Mouse (Mus musculus): Measurements from ENCODE around the gene Stambpl1. TPM values are rescaled to one million over a fixed set of nuclear protein-coding genes. Genes with fewer than 3 reads are reported as not detected.

Stambpl1 gene
- total RNA-seq, 2 experiments from 2014 or later: 20.0 to 21.1 TPM

DNA sequence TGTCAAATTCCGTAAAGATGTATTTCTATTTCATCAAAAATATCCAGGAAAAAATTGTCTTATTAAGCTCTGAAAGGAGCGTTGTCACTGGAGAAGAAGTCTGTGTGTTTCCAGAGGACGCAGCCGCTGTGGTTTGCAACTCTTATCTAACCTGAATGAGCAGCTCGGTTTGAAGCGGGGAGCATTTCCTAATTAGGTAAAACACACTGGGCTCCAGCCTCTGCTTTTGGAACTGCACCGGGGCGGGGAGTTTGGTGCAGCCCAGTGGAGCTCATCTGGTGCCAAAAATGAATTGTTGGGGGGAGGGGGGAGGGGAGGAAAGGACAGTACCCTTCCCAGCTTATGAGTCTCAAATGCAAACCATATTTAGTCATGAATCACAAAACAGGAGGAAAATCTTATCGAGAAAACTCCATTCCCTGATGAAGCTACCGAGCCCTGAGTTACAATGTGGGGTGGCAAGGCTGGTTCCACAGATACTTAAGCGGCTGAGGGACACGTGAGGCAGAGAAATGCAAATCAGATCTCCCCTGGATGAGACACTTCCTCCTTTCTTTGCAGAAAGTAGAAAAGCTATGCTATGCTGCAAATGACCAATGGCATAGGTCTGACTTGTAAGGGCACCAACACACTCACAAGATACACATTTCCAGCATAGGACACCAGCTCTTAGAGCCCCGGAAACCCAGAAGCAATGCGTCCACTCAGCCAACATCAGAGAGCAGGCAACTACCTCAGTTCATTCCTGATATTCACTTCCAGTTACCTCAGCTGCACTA is 62.3 kb downstream of the Stambpl1 start:
- no peak overlapping the region for H3K27ac ChIP-seq
- TF ChIP-seq CTCF (conservative IDR thresholded peaks at IDR 0.05): no peak
- peak overlapping the region; percentile 9; the same call in 1 of the 2 replicates for H3K4me3 ChIP-seq

GRCm38 (mm10) chr19:34254880-34255681 is 63.1 kb downstream of the Stambpl1 start, which contains the start of gene Acta2:
Gene Acta2 (minus strand): TSS chr19:34255590.
- H3K27ac ChIP-seq: no peak within 1 kb of the TSS
- DNase-seq (ENCODE audit: low spot score in 2 of 2): no peak
- H3K4me3 ChIP-seq: no peak within 1 kb of the TSS
- TF ChIP-seq CTCF (conservative IDR thresholded peaks at IDR 0.05): no peak

More for the DNA sequence above, 62.3 kb downstream of the Stambpl1 start:
- no peak for DNase-seq (ENCODE audit: low spot score in 2 of 2)

GRCm38 (mm10) chr19:34256149-34256548 is 64.1 kb downstream of the Stambpl1 start:
- H3K27ac ChIP-seq: no peak overlapping the region
- no peak overlapping the region for H3K4me3 ChIP-seq
- no peak for TF ChIP-seq CTCF (conservative IDR thresholded peaks at IDR 0.05)
- no peak for DNase-seq (ENCODE audit: low spot score in 2 of 2)

GRCm38 (mm10) chr19:34256936-34257335 is 64.9 kb downstream of the Stambpl1 start:
- DNase-seq (ENCODE audit: low spot score in 2 of 2): no peak
- no peak overlapping the region for H3K4me3 ChIP-seq
- H3K27ac ChIP-seq: no peak overlapping the region
- TF ChIP-seq CTCF (conservative IDR thresholded peaks at IDR 0.05): no peak

DNA sequence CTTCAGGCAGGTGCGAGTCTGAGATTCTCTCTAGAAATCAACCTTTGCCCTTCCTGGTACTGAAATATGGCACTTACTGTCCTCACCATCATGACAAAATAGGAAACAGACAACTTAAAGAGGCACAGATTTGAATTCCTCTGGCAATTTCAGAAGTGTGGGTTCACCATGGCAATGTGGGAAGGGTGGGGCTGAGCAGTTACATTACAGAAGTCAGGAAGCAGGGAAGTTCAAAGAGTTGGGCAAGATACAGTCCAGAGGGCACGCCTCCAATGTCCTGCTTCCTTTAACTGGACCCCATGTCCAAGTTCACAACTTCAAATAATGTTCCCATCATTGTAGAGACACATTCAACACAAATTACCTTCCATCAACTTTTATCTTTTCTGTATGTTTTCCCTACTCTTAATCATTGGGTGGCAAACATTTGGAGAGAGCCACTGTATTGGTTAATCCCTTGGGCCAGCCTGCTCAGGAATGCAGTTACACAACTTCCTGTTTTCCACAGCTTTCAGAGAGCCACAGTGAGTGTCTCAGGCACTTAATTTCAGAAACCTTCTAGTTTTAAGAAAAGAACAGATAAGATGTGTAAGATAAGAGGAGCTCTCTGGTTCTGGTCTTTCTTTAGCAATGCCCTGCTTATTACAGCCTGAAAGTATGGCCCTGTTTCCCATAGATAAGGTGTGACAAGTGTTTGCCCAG is 70.4 kb downstream of the Stambpl1 start:
- Histone ChIP-seq H3K4me3 (no peak overlapping the region), H3K27ac (no peak overlapping the region)
- no peak for TF ChIP-seq CTCF (conservative IDR thresholded peaks at IDR 0.05)
- DNase-seq (ENCODE audit: low spot score in 2 of 2): no peak

GRCm38 (mm10) chr19:34265604-34266193 is 73.7 kb downstream of the Stambpl1 start:
- Histone ChIP-seq H3K4me3 (no peak overlapping the region), H3K27ac (no peak overlapping the region)
- no peak for TF ChIP-seq CTCF (conservative IDR thresholded peaks at IDR 0.05)
- no peak for DNase-seq (ENCODE audit: low spot score in 2 of 2)

- TF ChIP-seq CTCF (conservative IDR thresholded peaks at IDR 0.05): no peak
- Histone ChIP-seq H3K27ac (no peak overlapping the region), H3K4me3 (no peak overlapping the region)
- DNase-seq (ENCODE audit: low spot score in 2 of 2): no peak
Measured at GRCm38 (mm10) chr19:34268991-34269390, 77.0 kb downstream of the Stambpl1 start.

DNA sequence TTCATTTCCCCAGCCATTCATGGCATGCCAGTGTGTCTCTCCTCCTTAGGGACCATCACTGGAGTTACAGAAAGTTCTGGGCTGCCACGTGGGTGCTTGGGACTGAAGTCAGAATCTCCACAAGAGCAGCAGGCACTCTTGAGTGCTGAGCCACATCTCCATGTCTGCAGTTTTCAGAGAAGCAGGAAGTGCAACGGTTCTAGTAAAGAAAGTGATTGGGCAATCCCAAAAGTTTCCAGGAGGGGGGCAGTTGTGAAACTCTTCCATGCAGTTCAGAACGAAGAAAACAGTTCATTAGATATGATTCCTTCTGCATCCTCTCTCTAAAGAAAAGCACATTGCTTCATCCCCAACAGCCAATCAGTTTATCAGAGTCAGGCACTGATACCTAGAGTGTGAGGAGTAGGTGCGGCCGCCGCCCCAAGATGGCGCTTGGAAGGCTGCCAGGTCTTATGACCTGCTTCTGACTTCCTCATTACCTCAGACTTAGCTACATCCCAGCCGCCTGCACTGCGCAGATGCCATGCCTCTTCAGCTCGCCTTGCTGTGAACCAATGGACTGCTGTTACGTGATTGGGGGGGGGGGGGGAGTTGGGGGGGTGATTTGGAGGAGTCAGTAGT is 78.2 kb downstream of the Stambpl1 start:
- Histone ChIP-seq H3K4me3 (no peak overlapping the region), H3K27ac (no peak overlapping the region)
- DNase-seq (ENCODE audit: low spot score in 2 of 2): no peak
- TF ChIP-seq CTCF (conservative IDR thresholded peaks at IDR 0.05): no peak

GRCm38 (mm10) chr19:34270824-34271464 is 78.9 kb downstream of the Stambpl1 start:
- no peak for TF ChIP-seq CTCF (conservative IDR thresholded peaks at IDR 0.05)
- Histone ChIP-seq H3K27ac (no peak overlapping the region), H3K4me3 (no peak overlapping the region)
- DNase-seq (ENCODE audit: low spot score in 2 of 2): no peak

DNA sequence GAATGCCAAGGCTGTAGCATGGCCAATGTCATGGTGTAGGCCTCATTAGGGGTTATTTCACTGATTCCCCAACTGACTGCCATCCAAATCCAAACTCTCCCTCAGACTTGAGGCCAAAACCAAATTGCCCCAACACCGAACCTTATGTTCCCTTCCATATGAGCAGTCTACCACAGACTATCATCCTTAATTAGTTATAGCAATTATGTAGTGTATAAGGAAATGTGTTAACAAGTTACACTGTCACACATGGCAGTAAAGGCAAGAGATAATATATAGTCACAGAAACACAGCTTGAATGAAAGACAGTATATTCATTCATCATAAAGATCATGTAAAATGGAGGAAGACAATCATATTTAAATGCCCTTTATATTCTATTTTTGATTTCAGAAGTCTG is 81.0 kb downstream of the Stambpl1 start:
- TF ChIP-seq CTCF (conservative IDR thresholded peaks at IDR 0.05): no peak
- Histone ChIP-seq H3K27ac (no peak overlapping the region), H3K4me3 (no peak overlapping the region)
- DNase-seq (ENCODE audit: low spot score in 2 of 2): no peak

DNA sequence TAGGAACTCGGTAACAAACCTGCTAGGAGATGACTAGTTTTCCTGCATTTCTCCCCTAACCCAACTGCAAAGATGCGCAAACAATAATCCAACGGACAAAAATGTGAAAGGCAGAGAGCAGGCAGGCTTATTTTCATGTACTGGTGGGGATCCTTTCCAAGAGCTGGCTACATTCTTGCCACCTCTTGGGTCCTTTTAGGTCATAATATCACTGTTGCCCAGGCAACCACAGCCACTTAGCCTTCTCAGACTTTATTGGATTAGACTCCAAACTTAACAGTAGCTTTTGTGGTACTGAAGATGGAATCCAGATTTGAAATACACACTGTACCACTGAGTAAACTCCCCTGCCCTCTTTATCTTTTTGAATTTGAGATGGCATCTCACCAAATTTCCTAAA is 86.0 kb downstream of the Stambpl1 start:
- DNase-seq (ENCODE audit: low spot score in 2 of 2): no peak
- Histone ChIP-seq H3K27ac (no peak overlapping the region), H3K4me3 (no peak overlapping the region)
- no peak for TF ChIP-seq CTCF (conservative IDR thresholded peaks at IDR 0.05)

GRCm38 (mm10) chr19:34283614-34284013 is 91.6 kb downstream of the Stambpl1 start:
- Histone ChIP-seq H3K4me3 (no peak overlapping the region), H3K27ac (no peak overlapping the region)
- DNase-seq (ENCODE audit: low spot score in 2 of 2): no peak
- no peak for TF ChIP-seq CTCF (conservative IDR thresholded peaks at IDR 0.05)
